Mouse (Mus musculus): ENCODE measurements at regions not wholly inside any gene's neighbourhood (a gene's known extent, or its start where the extent isn't known, plus 50 kb on each side); places are given as distances from the start of the nearest gene placed in this dataset.
"Not testable (repeated sequence)": the region's sequence is repeated elsewhere in the genome, so short reads cannot be mapped to it uniquely, and the experiment has no call there.

- no peak for DNase-seq
These were observed 259.6 kb downstream of the Gadd45g start for GRCm38 (mm10) chr13:52105989-52106642.

- no peak for DNase-seq
These were observed 262.0 kb downstream of the Gadd45g start for GRCm38 (mm10) chr13:52108349-52108921.

- no peak for DNase-seq
These were observed 262.7 kb downstream of the Gadd45g start for GRCm38 (mm10) chr13:52109039-52109759.

- no peak for DNase-seq
These were observed 264.3 kb downstream of the Gadd45g start for GRCm38 (mm10) chr13:52110750-52111149.

- no peak for DNase-seq
These were observed 267.1 kb downstream of the Gadd45g start for GRCm38 (mm10) chr13:52113549-52113948.

GRCm38 (mm10) chr13:52114431-52114830 is 268.0 kb downstream of the Gadd45g start:
- no peak for DNase-seq

- DNase-seq, result no peak
These were observed 268.5 kb downstream of the Gadd45g start for GRCm38 (mm10) chr13:52114962-52115361.

- DNase-seq, result no peak
These were observed 269.8 kb downstream of the Gadd45g start for GRCm38 (mm10) chr13:52116241-52116640.

- no peak for DNase-seq
These were observed 270.3 kb downstream of the Gadd45g start for GRCm38 (mm10) chr13:52116756-52117155.

GRCm38 (mm10) chr13:52120795-52121194 is 274.3 kb downstream of the Gadd45g start:
- no peak for DNase-seq

- no peak for DNase-seq
These were observed 278.6 kb downstream of the Gadd45g start for GRCm38 (mm10) chr13:52125037-52125436.

- DNase-seq, result no peak
These were observed 281.3 kb downstream of the Gadd45g start for GRCm38 (mm10) chr13:52127751-52128150.

- peak; percentile 63 for DNase-seq
These were observed 283.0 kb downstream of the Gadd45g start for GRCm38 (mm10) chr13:52129466-52129865.

GRCm38 (mm10) chr13:52133202-52133601 is 286.7 kb downstream of the Gadd45g start:
- DNase-seq, result no peak

GRCm38 (mm10) chr13:52138331-52138945 is 292.0 kb downstream of the Gadd45g start:
- DNase-seq, result no peak

- no peak for DNase-seq
These were observed 292.8 kb downstream of the Gadd45g start for GRCm38 (mm10) chr13:52139140-52139809.

GRCm38 (mm10) chr13:52140221-52140620 is 293.7 kb downstream of the Gadd45g start:
- peak; percentile 12 for DNase-seq

- DNase-seq, result not testable (repeated sequence)
These were observed 297.6 kb downstream of the Gadd45g start for GRCm38 (mm10) chr13:52144066-52144465.

- DNase-seq, result no peak
These were observed 299.4 kb downstream of the Gadd45g start for GRCm38 (mm10) chr13:52145926-52146325.

- no peak for DNase-seq
These were observed 303.8 kb downstream of the Gadd45g start for GRCm38 (mm10) chr13:52150281-52150680.

GRCm38 (mm10) chr13:52151777-52152176 is 305.3 kb downstream of the Gadd45g start:
- no peak for DNase-seq

GRCm38 (mm10) chr13:52152221-52152620 is 305.7 kb downstream of the Gadd45g start:
- DNase-seq, result no peak

- DNase-seq, result no peak
These were observed 306.6 kb downstream of the Gadd45g start for GRCm38 (mm10) chr13:52153030-52153429.

Data from adrenal gland, adult 8-10 months (tissue).